Mouse (Mus musculus) CD4-positive helper T cell, adult 2 months (primary cell): ENCODE measurements around the gene Gsta4.
A peak's percentile ranks its signal among the peaks of the same experiment; 100 is the strongest.
"Not testable (repeated sequence)": the region's sequence is repeated elsewhere in the genome, so short reads cannot be mapped to it uniquely, and the experiment has no call there.

Experiments
- DNase-seq: peaks from one replicate; pipeline ENCODE4 v3.0.0-alpha.2; 2012; ENCODE audit warnings: low read depth, missing footprints, low spot score

Gsta4 gene

GRCm38 (mm10) chr9:78178197-78178596, 4.4 kb upstream of the Gsta4 start:
- no peak for DNase-seq

GRCm38 (mm10) chr9:78179071-78179470, 3.5 kb upstream of the Gsta4 start:
- DNase-seq, result no peak

DNA sequence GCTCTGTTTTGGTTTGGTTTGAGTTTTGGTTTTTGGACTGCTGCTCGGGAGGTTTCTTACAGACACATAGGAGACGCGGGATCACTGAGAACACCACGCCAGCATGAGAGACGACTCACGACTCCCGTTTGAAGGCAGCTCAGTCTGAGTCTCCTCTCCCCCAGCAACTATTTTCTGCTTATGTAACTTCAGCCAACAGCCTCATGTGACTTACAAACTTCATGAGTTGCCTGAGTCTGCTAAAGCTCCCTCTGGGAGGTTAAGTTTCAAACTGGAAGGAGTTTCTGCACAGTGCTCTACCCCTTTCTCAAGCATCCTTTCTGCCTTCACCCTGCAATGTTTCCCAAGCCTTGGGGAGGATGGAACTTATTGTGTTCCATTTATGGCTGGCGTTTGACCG, 3.1 kb downstream of the Gsta4 start:
- no peak for DNase-seq

- DNase-seq, result no peak
These were observed 6.3 kb downstream of the Gsta4 start for GRCm38 (mm10) chr9:78188910-78189309.

DNA sequence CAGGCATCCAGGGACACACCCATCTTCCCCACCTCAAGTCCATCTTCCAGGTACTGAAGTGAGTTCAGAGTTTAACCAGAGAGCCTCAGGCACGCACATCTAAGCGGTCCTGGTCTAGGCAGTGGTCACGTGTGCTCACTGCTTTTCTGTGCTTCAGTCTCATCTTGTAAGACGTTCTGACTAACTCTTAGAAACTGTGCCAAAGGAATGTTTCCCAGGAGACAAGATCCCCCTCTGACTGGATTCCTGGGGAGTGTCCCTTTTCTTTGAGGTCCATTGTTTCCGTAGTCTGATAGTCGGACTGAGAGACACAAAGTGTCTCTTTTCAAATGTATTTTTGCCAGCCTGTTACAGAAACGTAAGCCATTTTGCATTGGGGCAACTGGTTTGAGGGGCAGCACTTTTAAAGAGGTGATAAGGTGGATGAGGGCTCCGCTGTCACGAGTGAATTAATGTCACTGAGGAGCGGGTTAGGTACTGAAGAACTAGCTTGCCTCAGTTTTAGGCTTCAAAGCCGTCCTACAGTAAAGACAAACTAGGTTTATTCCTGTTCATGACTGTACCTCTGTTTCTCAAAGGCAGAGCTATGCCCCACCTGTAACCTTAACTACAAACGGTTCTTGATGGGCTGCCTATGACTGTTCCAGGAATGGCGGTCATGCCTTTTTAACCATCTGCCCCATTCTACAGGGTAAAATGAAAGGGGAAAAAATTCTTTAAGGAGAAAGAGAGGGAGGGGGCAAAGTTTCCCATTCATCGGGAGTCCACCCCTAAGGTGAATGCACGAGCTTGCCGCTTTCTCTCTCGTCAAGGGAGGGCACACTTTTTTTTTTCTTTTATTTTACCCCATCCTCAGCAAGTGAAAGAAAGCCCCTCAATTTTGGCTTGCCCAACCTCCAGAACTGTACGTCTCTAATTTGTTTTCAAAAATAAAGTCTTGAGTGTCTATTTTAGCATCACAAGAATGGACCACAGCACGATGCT, 8.4 kb downstream of the Gsta4 start:
- DNase-seq, result no peak

DNA sequence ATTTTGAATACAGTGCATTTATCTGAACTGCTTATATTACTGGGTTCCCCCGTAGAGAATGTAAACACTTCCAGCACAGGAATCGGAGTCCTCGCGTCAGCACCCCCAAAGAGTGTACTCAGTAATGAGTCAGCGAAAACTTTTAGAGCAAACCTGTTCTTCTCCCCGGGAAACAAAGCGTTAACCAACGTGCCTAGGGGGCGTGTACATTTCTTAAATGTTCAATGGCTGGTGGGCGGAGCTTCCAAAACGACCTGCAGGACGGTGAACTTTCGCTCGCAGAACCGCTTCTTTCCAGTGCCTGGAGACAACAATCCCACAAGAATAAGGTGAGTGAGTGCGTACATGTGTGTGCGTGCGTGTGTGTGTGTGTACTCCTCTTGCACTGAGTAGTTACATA, 9.2 kb downstream of the Gsta4 start:
- peak; percentile 79 for DNase-seq

- peak; percentile 78 for DNase-seq
These were observed 11.5 kb downstream of the Gsta4 start for GRCm38 (mm10) chr9:78193902-78194597.

GRCm38 (mm10) chr9:78195034-78195433, 12.5 kb downstream of the Gsta4 start:
- no peak for DNase-seq

GRCm38 (mm10) chr9:78197801-78198200, 15.2 kb downstream of the Gsta4 start:
- no peak for DNase-seq

- DNase-seq, result no peak
These were observed 21.6 kb downstream of the Gsta4 start for GRCm38 (mm10) chr9:78204194-78204593.

- DNase-seq, result no peak
These were observed 26.4 kb downstream of the Gsta4 start for GRCm38 (mm10) chr9:78208956-78209355.

GRCm38 (mm10) chr9:78210079-78210478, 27.5 kb downstream of the Gsta4 start:
- no peak for DNase-seq

DNA sequence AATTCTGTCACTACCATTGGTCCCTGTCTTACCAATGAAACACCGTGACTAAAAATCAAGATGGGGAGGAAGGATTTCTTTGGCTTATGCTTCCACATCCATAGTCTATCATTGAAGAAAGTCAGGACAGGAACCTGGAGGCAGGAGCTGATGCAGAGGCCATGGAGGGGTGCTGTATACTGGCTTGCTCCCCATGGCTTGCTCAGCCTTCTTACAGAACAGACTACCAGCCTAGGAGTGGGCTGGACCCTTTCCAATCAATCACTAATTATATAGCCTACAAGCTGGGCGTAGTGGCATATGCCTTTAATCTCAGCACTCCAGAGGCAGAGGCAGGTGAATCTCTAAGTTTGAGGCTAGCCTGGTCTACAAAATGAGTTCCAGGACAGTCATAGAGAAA, 28.2 kb downstream of the Gsta4 start:
- no peak for DNase-seq

GRCm38 (mm10) chr9:78211521-78211920, 28.9 kb downstream of the Gsta4 start:
- DNase-seq, result no peak

DNA sequence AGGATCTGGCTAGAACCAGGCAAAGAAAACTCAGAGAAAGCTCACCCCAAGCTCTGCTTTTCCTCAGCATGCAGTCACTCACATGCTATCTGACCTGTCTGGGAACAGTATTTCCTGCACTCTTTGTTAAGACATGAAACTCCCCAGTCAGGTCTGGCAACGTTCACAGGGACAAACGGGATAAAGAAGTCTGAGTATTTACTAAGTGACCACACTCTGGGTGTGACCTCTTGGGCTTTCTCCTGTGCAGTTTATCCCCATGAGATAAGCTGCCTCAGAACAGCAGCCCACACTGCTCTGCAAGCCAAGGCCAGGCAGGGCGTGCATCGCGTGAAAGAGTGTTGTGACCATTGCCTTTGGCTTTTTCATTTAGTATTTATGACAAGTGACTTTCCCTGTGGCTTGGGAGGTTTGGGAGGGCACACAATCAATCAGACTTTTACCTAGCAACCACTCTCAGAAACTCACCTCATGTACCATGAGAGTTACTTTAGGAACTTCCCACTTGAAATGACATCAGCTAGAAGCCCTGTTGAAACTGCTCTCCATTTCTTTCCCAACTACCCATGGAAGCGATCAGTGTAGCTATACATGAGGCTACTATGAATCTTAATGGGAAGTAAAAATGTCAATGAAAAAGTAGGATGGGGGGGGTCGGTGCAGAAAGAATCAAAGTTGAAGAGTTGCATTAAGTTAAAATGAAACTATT, 29.9 kb downstream of the Gsta4 start:
- DNase-seq, result no peak

- no peak for DNase-seq
These were observed 34.5 kb downstream of the Gsta4 start for GRCm38 (mm10) chr9:78217074-78217473.

DNA sequence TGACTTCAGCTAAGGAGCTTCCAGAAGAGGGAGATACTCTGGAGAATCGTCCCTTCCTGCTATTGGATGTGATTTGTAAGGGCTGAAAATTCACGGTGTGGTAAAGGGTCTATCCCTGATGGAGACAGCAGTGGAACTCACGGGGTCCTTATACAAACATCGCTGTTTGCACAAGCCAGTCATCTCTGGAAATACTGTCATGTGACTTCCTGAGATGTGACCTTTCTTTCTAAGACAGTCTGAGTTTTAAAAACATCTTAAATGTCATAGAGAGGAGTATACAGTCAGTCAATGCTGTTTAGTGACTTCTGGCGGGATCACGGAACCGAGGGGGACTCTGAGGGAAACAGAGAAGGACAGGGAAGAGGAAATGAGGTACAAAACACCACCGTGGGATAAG, 40.0 kb downstream of the Gsta4 start:
- DNase-seq, result peak; percentile 5

- no peak for DNase-seq
These were observed 40.8 kb downstream of the Gsta4 start for GRCm38 (mm10) chr9:78223221-78223902.

DNA sequence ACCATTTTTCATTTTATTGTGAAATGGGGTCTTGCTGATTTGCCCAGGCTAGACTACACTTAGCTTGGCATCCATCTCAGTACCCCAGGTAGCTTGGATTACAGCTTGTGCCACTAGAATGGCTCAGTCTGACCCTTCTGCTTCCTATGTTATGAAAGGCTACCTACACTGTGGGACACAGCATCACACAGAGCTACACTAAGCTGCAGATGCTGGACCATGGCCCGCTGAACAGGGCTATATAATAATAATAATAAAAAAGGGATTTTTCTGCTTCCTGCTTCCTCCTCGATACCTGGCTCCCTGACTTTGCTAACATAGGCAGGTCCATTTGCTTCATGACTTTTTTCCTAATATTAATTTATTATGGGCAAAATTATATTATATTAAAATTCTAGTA, 41.8 kb downstream of the Gsta4 start:
- no peak for DNase-seq

- no peak for DNase-seq
These were observed 42.7 kb downstream of the Gsta4 start for GRCm38 (mm10) chr9:78225304-78225703.

- DNase-seq, result no peak
These were observed 45.5 kb downstream of the Gsta4 start for GRCm38 (mm10) chr9:78228122-78228521.

DNA sequence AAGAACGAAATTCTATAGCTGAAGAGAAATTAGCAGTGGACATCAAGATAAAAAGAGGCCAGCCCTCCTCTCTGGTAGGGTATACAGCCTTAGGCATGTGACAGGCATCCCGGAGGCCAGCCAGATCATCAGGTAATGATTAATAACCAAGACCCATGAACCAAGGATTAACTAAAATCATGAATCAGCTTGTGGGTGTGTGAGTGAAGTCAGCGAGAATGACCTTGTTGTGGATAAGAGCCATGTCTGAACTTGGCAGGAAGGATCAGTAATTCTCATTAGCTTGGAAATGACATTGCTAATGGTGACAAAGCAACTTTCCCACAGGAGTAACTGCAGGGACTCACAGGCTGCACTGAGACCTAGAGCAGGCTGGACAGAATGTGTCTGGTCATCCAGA, 47.1 kb downstream of the Gsta4 start:
- not testable (repeated sequence) for DNase-seq
